ENCODE assay signal across 11 mouse cellular contexts in genomic region chr8:10970496-10971456, GRCm38 (mm10). TPM values are rescaled to one million over a fixed set of nuclear protein-coding genes. Genes with fewer than 3 reads are reported as not detected.
DNase-seq lines count a peak whose midpoint lies in the region; ATAC-seq lines count a peak whose summit lies in the region.
"Had no signal": no experiment of that assay in that cellular context is flagged by ENCODE, and none has a peak within 500 bp of the region (broad histone marks: within the 10 kb centered on the region; RNA-seq: fewer than 3 reads in every experiment).

No protein-coding gene starts in this region.

- H3K4me1 ChIP-seq in hindbrain, embryonic 10.5 days (replicated peaks) = peaks cover 81% of the 10 kb centered on the region
- peaks cover 14% of the 10 kb centered on the region for H3K4me1 ChIP-seq in hindbrain, embryonic 11.5 days (replicated peaks; ENCODE audit: control insufficient read depth, insufficient read depth, low read length)
- H3K4me1 ChIP-seq in hindbrain, embryonic 13.5 days (replicated peaks) = peaks cover 42% of the 10 kb centered on the region

- WGBS in hindbrain, embryonic 10.5 days = 82% methylated on average over 13 of the region's 13 CpGs
- 80% methylated on average over 13 of the region's 13 CpGs for WGBS in hindbrain, embryonic 11.5 days
- 78% methylated on average over 13 of the region's 13 CpGs for WGBS in hindbrain, embryonic 13.5 days

- H3K9me3 ChIP-seq in hindbrain, embryonic 10.5 days = no peaks in the 10 kb centered on the region
- no peaks in the 10 kb centered on the region for H3K9me3 ChIP-seq in hindbrain, embryonic 11.5 days (ENCODE audit: control insufficient read depth, low read length)
- no peaks in the 10 kb centered on the region for H3K9me3 ChIP-seq in hindbrain, embryonic 13.5 days
- H3K9me3 ChIP-seq: liver, embryonic 13.5 days had no signal

- H3K27me3 ChIP-seq in hindbrain, embryonic 10.5 days (ENCODE audit: insufficient read depth, poor library complexity, severe bottlenecking) = peaks cover 8% of the 10 kb centered on the region
- 0 out of 2 replicates have a peak, but pooled peaks cover 3% of the 10 kb centered on the region for H3K27me3 ChIP-seq in hindbrain, embryonic 11.5 days (ENCODE audit: control insufficient read depth, insufficient read depth, low read length)
- H3K27me3 ChIP-seq in hindbrain, embryonic 13.5 days = 0 out of 2 replicates have a peak, but pooled peaks cover 10% of the 10 kb centered on the region

- no peaks in the 10 kb centered on the region for H3K36me3 ChIP-seq in hindbrain, embryonic 10.5 days
- no peaks in the 10 kb centered on the region for H3K36me3 ChIP-seq in hindbrain, embryonic 11.5 days (ENCODE audit: control insufficient read depth, insufficient read depth, low read length)
- no peaks in the 10 kb centered on the region for H3K36me3 ChIP-seq in hindbrain, embryonic 13.5 days
- H3K36me3 ChIP-seq: liver, embryonic 13.5 days had no signal

- 0 out of 2 replicates have a peak overlapping the region, but pooled peaks have one; percentile 19 for H3K27ac ChIP-seq in hindbrain, embryonic 10.5 days
- no peak overlapping the region for H3K27ac ChIP-seq in hindbrain, embryonic 11.5 days (ENCODE audit: low read depth, low read length)
- H3K27ac ChIP-seq in hindbrain, embryonic 13.5 days = peak overlapping the region; percentile 52; the same call in 1 of the 2 replicates
- H3K27ac ChIP-seq: liver, embryonic 13.5 days had no signal

- ATAC-seq in hindbrain, embryonic 11.5 days (ENCODE audit: low FRiP score) = no peak
- ATAC-seq in hindbrain, embryonic 13.5 days (ENCODE audit: low FRiP score) = no peak
- no peak for ATAC-seq in granulocyte monocyte progenitor cell, adult 5-6 weeks (replicated peaks; ENCODE audit: poor library complexity, severe bottlenecking)
- ATAC-seq in cerebellum, adult (ENCODE audit: insufficient number of reproducible peaks, low FRiP score, low TSS enrichment) = no peak
- ATAC-seq: inflammation-experienced regulatory T-cells, adult 6 months had no signal

- no peak for DNase-seq in hindbrain, embryonic 10.5 days (ENCODE audit: low spot score)
- no peak for DNase-seq in hindbrain, embryonic 11.5 days (ENCODE audit: low spot score)
- DNase-seq in adipocyte (ENCODE audit: low spot score) = peak; percentile 89
- DNase-seq in lung, postnatal 10 days = peak; percentile 52
- DNase-seq in adrenal gland, adult 18-20 months (ENCODE audit: low spot score in 2 of 2) = no peak
- DNase-seq: cerebellum, postnatal 36 days; liver, embryonic 13.5 days had no signal

- H3K9ac ChIP-seq in hindbrain, embryonic 11.5 days (ENCODE audit: low read depth, low read length) = no peak overlapping the region
- 0 out of 2 replicates have a peak overlapping the region, but pooled peaks have one; percentile 35 for H3K9ac ChIP-seq in hindbrain, embryonic 13.5 days
- H3K9ac ChIP-seq: liver, embryonic 13.5 days had no signal

- H3K4me3 ChIP-seq in hindbrain, embryonic 10.5 days = no peak overlapping the region
- no peak overlapping the region for H3K4me3 ChIP-seq in hindbrain, embryonic 11.5 days (ENCODE audit: low read depth, low read length)
- no peak overlapping the region for H3K4me3 ChIP-seq in hindbrain, embryonic 13.5 days
- H3K4me3 ChIP-seq: liver, embryonic 13.5 days had no signal

- H3K4me2 ChIP-seq in hindbrain, embryonic 11.5 days (replicated peaks; ENCODE audit: low read depth, low read length) = no peak overlapping the region
- H3K4me2 ChIP-seq in hindbrain, embryonic 13.5 days = no peak overlapping the region
- H3K4me2 ChIP-seq: liver, embryonic 13.5 days had no signal

RNA-seq across cellular contexts. Expression of gene Irs2, which starts 37.5 kb away (rescaled TPM):
- polyA plus RNA-seq in hindbrain, embryonic 10.5 days (2016; fragmentation: Nextera tagmentation; extraction: Ambion mirVana) = 4.9 and 6.0 TPM in 2 replicates
- polyA plus RNA-seq in hindbrain, embryonic 11.5 days (2014; fragmentation: Nextera tagmentation; extraction: Ambion mirVana) = 5.6 and 6.1 TPM in 2 replicates
- 4.5 and 4.6 TPM in 2 replicates for polyA plus RNA-seq in hindbrain, embryonic 13.5 days (2015; fragmentation: Nextera tagmentation; extraction: Ambion mirVana)
- 3.5 and 5.3 TPM in 2 replicates for total RNA-seq in granulocyte monocyte progenitor cell, adult 5-6 weeks (2014; fragmentation: Nextera tagmentation)
- total RNA-seq in granulocyte monocyte progenitor cell, adult 5-6 weeks (2017) = 2.3 and 2.7 TPM in 2 replicates
- total RNA-seq in adrenal gland, adult 18-20 months (2021) = 10 to 100 TPM; 34.3 to 52.8 TPM

Comparison
In these comparisons a context has a peak if more than half of its experiments do, and no peak if none do; other contexts are left out.
1. DNase-seq: peak in adipocyte (single experiment) and lung, postnatal 10 days (single experiment); none in hindbrain, embryonic 10.5 days (single experiment), hindbrain, embryonic 11.5 days (single experiment) and adrenal gland, adult 18-20 months (0 of 2).